Mouse (Mus musculus) cerebellum, postnatal 4 days (tissue): ENCODE data around the gene Ccdc40.
"Not testable (repeated sequence)": the region's sequence is repeated elsewhere in the genome, so short reads cannot be mapped to it uniquely, and the experiment has no call there.

Source experiments
- DNase-seq, 2 experiments: peaks; one replicate each; pipeline ENCODE4 v3.0.0; 2022; ENCODE audit warnings: low spot score in 2 of 2, mixed read lengths in 1 of 2

Gene Ccdc40

GRCm38 (mm10) chr11:119237007-119237406 lies 8.6 kb downstream of the Ccdc40 start:
- no peak for DNase-seq

GRCm38 (mm10) chr11:119237568-119238304 lies 9.4 kb downstream of the Ccdc40 start:
- DNase-seq: no peak

GRCm38 (mm10) chr11:119238305-119238721 lies 9.9 kb downstream of the Ccdc40 start:
- DNase-seq: no peak

- no peak for DNase-seq
These were observed 11.1 kb downstream of the Ccdc40 start for GRCm38 (mm10) chr11:119239480-119239879.

- DNase-seq: not testable (repeated sequence)
These were observed 17.2 kb downstream of the Ccdc40 start for GRCm38 (mm10) chr11:119245543-119245942.

GRCm38 (mm10) chr11:119249011-119249410 lies 20.6 kb downstream of the Ccdc40 start:
- DNase-seq: peak in 1 of 2 experiments; percentile 67

- no peak for DNase-seq
These were observed 22.6 kb downstream of the Ccdc40 start for GRCm38 (mm10) chr11:119250998-119251397.

- peak in 1 of 2 experiments; percentile 71 for DNase-seq
These were observed 24.6 kb downstream of the Ccdc40 start for GRCm38 (mm10) chr11:119252854-119253541.

GRCm38 (mm10) chr11:119256557-119256956 lies 28.2 kb downstream of the Ccdc40 start:
- DNase-seq: not testable (repeated sequence)

- no peak for DNase-seq
These were observed 29.8 kb downstream of the Ccdc40 start for GRCm38 (mm10) chr11:119258216-119258571.

GRCm38 (mm10) chr11:119258572-119259322 lies 30.4 kb downstream of the Ccdc40 start:
- DNase-seq: peak in 1 of 2 experiments; percentile 50

GRCm38 (mm10) chr11:119259977-119260376 lies 31.6 kb downstream of the Ccdc40 start:
- DNase-seq: no peak

GRCm38 (mm10) chr11:119264413-119264812 lies 36.0 kb downstream of the Ccdc40 start:
- no peak for DNase-seq

- DNase-seq: no peak
These were observed 37.4 kb downstream of the Ccdc40 start for GRCm38 (mm10) chr11:119265811-119266210.

GRCm38 (mm10) chr11:119267241-119267674 lies 38.9 kb downstream of the Ccdc40 start:
- DNase-seq: peak in 1 of 2 experiments; percentile 52

GRCm38 (mm10) chr11:119267768-119268556 lies 39.6 kb downstream of the Ccdc40 start, which contains the start of gene Gaa:
Gene Gaa (plus strand): TSS chr11:119267887.
- peak; percentile 96 to 97 for DNase-seq

GRCm38 (mm10) chr11:119268557-119269195 lies 40.3 kb downstream of the Ccdc40 start:
- DNase-seq: no peak

- DNase-seq: not testable (repeated sequence)
These were observed 44.1 kb downstream of the Ccdc40 start for GRCm38 (mm10) chr11:119272492-119272891.

- DNase-seq: no peak
These were observed 45.0 kb downstream of the Ccdc40 start for GRCm38 (mm10) chr11:119273186-119273930.

- no peak for DNase-seq
These were observed 52.7 kb downstream of the Ccdc40 start for GRCm38 (mm10) chr11:119281030-119281429.
